Mouse (Mus musculus) stomach, postnatal 0 days (tissue): ENCODE measurements at regions not wholly inside any gene's neighbourhood (a gene's known extent, or its start where the extent isn't known, plus 50 kb on each side); places are given as distances from the start of the nearest gene placed in this dataset.

Experiments used
- CTCF ChIP-seq: IDR thresholded peaks from 2 replicates; pipeline ENCODE4 v1.5.1; 2016; ENCODE audit warnings: antibody characterized with exemption, low read depth, mild to moderate bottlenecking, moderate library complexity
- EP300 ChIP-seq: optimal IDR thresholded peaks from 2 replicates; pipeline ENCODE3; 2016; ENCODE audit warnings: antibody characterized with exemption

DNA sequence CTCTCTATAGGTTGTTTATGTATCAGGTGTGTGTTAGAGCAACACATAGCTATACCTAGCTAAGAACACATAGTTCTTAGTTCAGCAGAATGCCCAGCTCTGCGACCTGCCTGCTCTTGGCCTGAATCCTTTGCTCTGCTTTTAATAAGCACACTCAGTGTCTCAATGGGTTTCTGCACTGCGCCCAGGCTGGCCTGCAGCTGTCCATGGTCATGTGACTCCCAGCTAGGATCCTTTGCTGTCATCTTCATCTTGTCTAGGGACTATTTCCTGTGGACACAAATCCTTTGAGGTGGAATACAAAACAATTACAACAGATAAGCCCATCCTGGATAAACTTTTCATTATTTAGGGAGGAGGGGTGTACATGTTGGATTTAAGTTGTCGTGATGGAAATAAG, 490.7 kb downstream of the 1700129C05Rik start:
- TF ChIP-seq EP300 (no peak), CTCF (no peak)
